Mouse (Mus musculus): ENCODE results near the gene Gm45837.

Gene Gm45837

DNA sequence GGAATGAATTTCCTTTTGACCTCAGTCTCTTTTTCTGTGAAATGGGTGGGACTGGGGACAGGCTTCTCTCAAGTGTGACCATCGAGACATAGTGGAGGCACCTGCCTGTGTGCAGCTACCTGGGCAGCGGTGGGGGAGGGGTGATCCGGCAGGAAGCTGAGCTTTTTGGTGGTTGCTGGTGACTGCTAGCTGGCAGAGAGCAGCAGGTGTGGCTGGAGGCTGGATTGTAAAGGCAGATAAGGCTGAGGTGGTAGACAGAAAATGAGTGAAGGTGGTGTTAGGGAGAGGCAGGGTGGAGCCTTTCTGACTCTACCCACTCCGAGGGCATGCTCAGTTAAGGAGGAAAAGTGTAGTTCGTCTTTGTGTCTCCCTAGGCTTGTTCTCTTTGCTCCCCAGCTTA is 76.4 kb downstream of the Gm45837 start:
- no peaks in the 10 kb centered on the region for H3K9me3 ChIP-seq (ENCODE audit: low read length)
- H3K27me3 ChIP-seq (ENCODE audit: insufficient read depth, low read length), result peaks cover 14% of the 10 kb centered on the region
- peaks cover 15% of the 10 kb centered on the region; the same call in 1 of the 2 replicates for H3K4me1 ChIP-seq (replicated peaks; ENCODE audit: low read depth, low read length)
- H3K4me3 ChIP-seq (replicated peaks; ENCODE audit: low read length), result no peak overlapping the region
- no peaks in the 10 kb centered on the region for H3K36me3 ChIP-seq (ENCODE audit: insufficient read depth, low read length)
- TF ChIP-seq NANOG (IDR thresholded peaks at IDR 0.05; ENCODE audit: borderline replicate concordance, low read length), result no peak

- TF ChIP-seq NANOG (IDR thresholded peaks at IDR 0.05; ENCODE audit: borderline replicate concordance, low read length) (no peak), CTCF (conservative IDR thresholded peaks at IDR 0.05; ENCODE audit: low read length) (no peak), POU5F1 (IDR thresholded peaks at IDR 0.05; ENCODE audit: borderline replicate concordance, low read length) (no peak)
- H3K4me3 ChIP-seq (replicated peaks; ENCODE audit: low read length), result no peak overlapping the region
- H3K4me1 ChIP-seq (replicated peaks; ENCODE audit: low read depth, low read length), result peaks cover 15% of the 10 kb centered on the region; the same call in 1 of the 2 replicates
- H3K36me3 ChIP-seq (ENCODE audit: insufficient read depth, low read length), result no peaks in the 10 kb centered on the region
- H3K9me3 ChIP-seq (ENCODE audit: low read length), result no peaks in the 10 kb centered on the region
- peaks cover 9% of the 10 kb centered on the region for H3K27me3 ChIP-seq (ENCODE audit: insufficient read depth, low read length)
Measured at GRCm38 (mm10) chr7:101490952-101491351, 80.3 kb downstream of the Gm45837 start.

GRCm38 (mm10) chr7:101498385-101498784 is 87.7 kb downstream of the Gm45837 start:
- TF ChIP-seq POU5F1 (IDR thresholded peaks at IDR 0.05; ENCODE audit: borderline replicate concordance, low read length) (no peak), NANOG (IDR thresholded peaks at IDR 0.05; ENCODE audit: borderline replicate concordance, low read length) (no peak), CTCF (conservative IDR thresholded peaks at IDR 0.05; ENCODE audit: low read length) (no peak)
- no peaks in the 10 kb centered on the region for H3K36me3 ChIP-seq (ENCODE audit: insufficient read depth, low read length)
- H3K4me3 ChIP-seq (replicated peaks; ENCODE audit: low read length), result no peak overlapping the region
- H3K4me1 ChIP-seq (replicated peaks; ENCODE audit: low read depth, low read length), result peaks cover 51% of the 10 kb centered on the region
- H3K9me3 ChIP-seq (ENCODE audit: low read length), result no peaks in the 10 kb centered on the region
- H3K27me3 ChIP-seq (ENCODE audit: insufficient read depth, low read length), result peaks cover 52% of the 10 kb centered on the region

DNA sequence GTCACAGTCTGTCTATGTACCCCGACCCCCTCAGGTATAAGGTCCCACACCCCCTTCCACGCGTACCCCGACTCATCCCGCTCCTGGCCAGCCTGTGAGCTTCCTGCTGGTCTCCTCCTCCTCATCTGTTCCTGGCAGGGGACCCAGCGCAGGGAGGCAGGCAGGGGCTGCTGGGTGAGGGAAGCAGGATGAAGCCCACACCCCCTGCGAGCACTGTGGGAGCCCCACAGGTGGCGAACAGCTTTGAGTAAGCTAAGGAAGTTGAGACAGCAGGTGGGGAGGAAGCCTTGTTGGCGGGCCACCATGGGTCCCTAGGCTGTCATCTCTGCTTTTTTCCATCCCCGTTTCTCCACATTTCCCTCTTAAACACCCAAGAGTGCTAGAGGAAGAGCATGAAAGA is 88.6 kb downstream of the Gm45837 start:
- H3K9me3 ChIP-seq (ENCODE audit: low read length), result no peaks in the 10 kb centered on the region
- H3K4me3 ChIP-seq (replicated peaks; ENCODE audit: low read length), result no peak overlapping the region
- H3K27me3 ChIP-seq (ENCODE audit: insufficient read depth, low read length), result peaks cover 61% of the 10 kb centered on the region
- TF ChIP-seq NANOG (IDR thresholded peaks at IDR 0.05; ENCODE audit: borderline replicate concordance, low read length) (no peak), CTCF (conservative IDR thresholded peaks at IDR 0.05; ENCODE audit: low read length) (no peak), POU5F1 (IDR thresholded peaks at IDR 0.05; ENCODE audit: borderline replicate concordance, low read length) (no peak)
- H3K36me3 ChIP-seq (ENCODE audit: insufficient read depth, low read length), result no peaks in the 10 kb centered on the region
- H3K4me1 ChIP-seq (replicated peaks; ENCODE audit: low read depth, low read length), result peaks cover 59% of the 10 kb centered on the region

- Histone ChIP-seq H3K4me1 (replicated peaks; ENCODE audit: low read depth, low read length) (peaks cover 63% of the 10 kb centered on the region), H3K36me3 (ENCODE audit: insufficient read depth, low read length) (no peaks in the 10 kb centered on the region), H3K27me3 (ENCODE audit: insufficient read depth, low read length) (peaks cover 61% of the 10 kb centered on the region), H3K4me3 (replicated peaks; ENCODE audit: low read length) (no peak overlapping the region), H3K9me3 (ENCODE audit: low read length) (no peaks in the 10 kb centered on the region)
- TF ChIP-seq CTCF (conservative IDR thresholded peaks at IDR 0.05; ENCODE audit: low read length) (no peak), NANOG (IDR thresholded peaks at IDR 0.05; ENCODE audit: borderline replicate concordance, low read length) (no peak), POU5F1 (IDR thresholded peaks at IDR 0.05; ENCODE audit: borderline replicate concordance, low read length) (no peak)
Measured at GRCm38 (mm10) chr7:101499701-101500100, 89.0 kb downstream of the Gm45837 start.

- Histone ChIP-seq H3K4me1 (replicated peaks; ENCODE audit: low read depth, low read length) (peaks cover 67% of the 10 kb centered on the region), H3K9me3 (ENCODE audit: low read length) (no peaks in the 10 kb centered on the region), H3K27me3 (ENCODE audit: insufficient read depth, low read length) (peaks cover 66% of the 10 kb centered on the region), H3K4me3 (replicated peaks; ENCODE audit: low read length) (peak overlapping the region; percentile 39), H3K36me3 (ENCODE audit: insufficient read depth, low read length) (no peaks in the 10 kb centered on the region)
- TF ChIP-seq NANOG (IDR thresholded peaks at IDR 0.05; ENCODE audit: borderline replicate concordance, low read length), result no peak
- TF ChIP-seq CTCF (conservative IDR thresholded peaks at IDR 0.05; ENCODE audit: low read length), result no peak
- TF ChIP-seq POU5F1 (IDR thresholded peaks at IDR 0.05; ENCODE audit: borderline replicate concordance, low read length), result no peak
Measured at GRCm38 (mm10) chr7:101501236-101501635, 90.5 kb downstream of the Gm45837 start.

- peaks cover 67% of the 10 kb centered on the region for H3K4me1 ChIP-seq (replicated peaks; ENCODE audit: low read depth, low read length)
- H3K36me3 ChIP-seq (ENCODE audit: insufficient read depth, low read length), result no peaks in the 10 kb centered on the region
- H3K4me3 ChIP-seq (replicated peaks; ENCODE audit: low read length), result peak overlapping the region; percentile 30
- TF ChIP-seq NANOG (IDR thresholded peaks at IDR 0.05; ENCODE audit: borderline replicate concordance, low read length) (no peak), CTCF (conservative IDR thresholded peaks at IDR 0.05; ENCODE audit: low read length) (peak; percentile 75)
- no peaks in the 10 kb centered on the region for H3K9me3 ChIP-seq (ENCODE audit: low read length)
- H3K27me3 ChIP-seq (ENCODE audit: insufficient read depth, low read length), result peaks cover 63% of the 10 kb centered on the region
Measured at GRCm38 (mm10) chr7:101501675-101502074, 91.0 kb downstream of the Gm45837 start.

DNA sequence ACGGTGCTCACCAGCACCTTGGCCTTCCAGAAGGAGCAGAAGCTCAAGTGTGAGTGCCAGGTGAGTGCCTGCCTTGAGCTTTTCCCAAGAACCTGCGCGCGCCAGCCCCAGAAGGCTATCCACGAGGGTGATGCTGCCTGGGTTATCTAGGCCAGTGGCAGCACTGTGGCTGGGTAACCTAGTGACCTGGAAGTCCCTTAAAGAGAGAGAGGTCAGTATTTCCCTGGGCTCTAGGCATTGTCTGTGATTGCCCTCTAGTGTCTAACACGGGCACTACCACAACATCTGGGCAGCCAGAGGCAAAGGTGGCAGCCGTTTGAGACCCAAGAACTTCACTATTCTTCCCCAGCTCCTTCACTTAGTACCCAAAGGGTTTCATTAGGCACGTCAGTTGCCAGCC is 92.7 kb downstream of the Gm45837 start:
- Histone ChIP-seq H3K27me3 (ENCODE audit: insufficient read depth, low read length) (peaks cover 60% of the 10 kb centered on the region), H3K36me3 (ENCODE audit: insufficient read depth, low read length) (no peaks in the 10 kb centered on the region), H3K4me3 (replicated peaks; ENCODE audit: low read length) (no peak overlapping the region), H3K9me3 (ENCODE audit: low read length) (no peaks in the 10 kb centered on the region), H3K4me1 (replicated peaks; ENCODE audit: low read depth, low read length) (peaks cover 62% of the 10 kb centered on the region)
- no peak for TF ChIP-seq NANOG (IDR thresholded peaks at IDR 0.05; ENCODE audit: borderline replicate concordance, low read length)
- peak; percentile 59 for TF ChIP-seq CTCF (conservative IDR thresholded peaks at IDR 0.05; ENCODE audit: low read length)
- TF ChIP-seq POU5F1 (IDR thresholded peaks at IDR 0.05; ENCODE audit: borderline replicate concordance, low read length), result no peak

DNA sequence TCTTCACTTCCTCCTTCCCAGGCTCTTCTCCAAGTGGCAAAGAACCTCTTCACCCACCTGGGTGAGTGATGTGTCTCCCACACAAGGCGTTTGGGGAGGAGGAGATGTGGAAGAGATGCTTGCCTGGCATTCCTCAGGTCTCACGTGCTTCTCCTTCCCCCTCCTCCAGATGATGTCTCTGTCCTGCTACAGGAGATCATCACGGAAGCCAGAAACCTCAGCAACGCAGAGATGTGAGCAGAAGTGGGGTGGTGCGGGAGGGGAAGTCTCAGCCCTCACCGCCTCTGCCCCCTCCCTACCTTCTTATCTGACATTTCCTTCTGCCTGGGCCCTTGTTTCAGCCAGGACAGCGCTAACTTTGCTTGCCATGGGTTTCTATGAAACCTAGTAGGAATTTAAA is 93.1 kb downstream of the Gm45837 start:
- Histone ChIP-seq H3K4me1 (replicated peaks; ENCODE audit: low read depth, low read length) (peaks cover 62% of the 10 kb centered on the region), H3K9me3 (ENCODE audit: low read length) (no peaks in the 10 kb centered on the region), H3K36me3 (ENCODE audit: insufficient read depth, low read length) (no peaks in the 10 kb centered on the region), H3K27me3 (ENCODE audit: insufficient read depth, low read length) (peaks cover 59% of the 10 kb centered on the region), H3K4me3 (replicated peaks; ENCODE audit: low read length) (no peak overlapping the region)
- no peak for TF ChIP-seq NANOG (IDR thresholded peaks at IDR 0.05; ENCODE audit: borderline replicate concordance, low read length)

Data from E14TG2a.4 (cell line).